Mouse (Mus musculus): ENCODE results near the gene Wdr90. TPM values are rescaled to one million over a fixed set of nuclear protein-coding genes. Genes with fewer than 3 reads are reported as not detected.
A peak's percentile ranks its signal among the peaks of the same experiment; 100 is the strongest.
"Not testable (repeated sequence)": the region's sequence is repeated elsewhere in the genome, so short reads cannot be mapped to it uniquely, and the experiment has no call there.

Gene Wdr90
- polyA plus RNA-seq, 1 experiment from 2014 or later: 53.4 TPM

DNA sequence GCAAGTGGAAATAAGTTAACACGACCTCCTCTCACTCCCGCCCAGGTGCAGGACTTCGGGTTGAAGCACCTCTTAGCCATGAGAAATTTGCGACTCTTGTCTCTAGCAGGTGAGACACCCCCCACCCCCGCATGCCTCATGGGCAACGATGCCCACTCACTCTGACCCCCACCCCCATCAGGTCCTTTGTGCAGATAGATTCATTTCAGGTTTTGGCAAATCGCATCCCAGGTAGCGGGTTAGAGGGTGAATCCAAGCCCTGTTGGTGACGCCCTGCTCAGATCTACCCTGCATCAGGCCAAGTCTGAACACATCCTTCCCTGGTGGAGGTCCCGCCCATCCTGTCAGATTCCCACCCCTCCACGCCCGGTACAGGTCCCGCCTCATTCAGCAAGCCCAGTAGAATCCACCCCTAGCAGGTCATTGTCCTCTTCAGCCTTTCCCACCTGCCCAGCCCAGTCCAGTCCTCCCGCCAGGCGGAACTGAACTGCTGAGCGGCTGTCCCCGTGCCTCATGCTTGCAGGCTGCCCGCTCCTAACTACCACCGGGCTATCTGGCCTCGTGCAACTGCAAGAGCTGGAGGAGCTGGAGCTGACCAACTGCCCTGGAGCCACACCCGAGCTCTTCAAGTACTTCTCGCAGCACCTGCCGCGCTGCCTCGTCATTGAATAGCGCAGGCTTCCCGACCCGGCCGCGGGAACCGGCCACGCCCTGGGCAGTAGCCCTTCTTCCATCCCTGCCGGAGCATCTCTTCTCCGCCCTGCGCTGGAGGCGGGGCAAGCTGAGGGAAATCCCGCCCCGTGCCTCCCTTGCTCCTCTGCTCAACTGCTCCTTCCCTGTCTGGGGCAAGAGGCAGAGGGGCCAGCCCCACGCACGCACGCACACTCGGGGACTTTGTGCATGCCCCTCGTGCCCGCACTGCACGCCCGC is 42.2 kb downstream of the Wdr90 start:
- no peak for DNase-seq (ENCODE audit: low spot score)
- H3K27me3 ChIP-seq (ENCODE audit: low read depth, poor library complexity, severe bottlenecking): peaks cover 58% of the 10 kb centered on the region
- peak overlapping the region; percentile 68 for H3K27ac ChIP-seq (replicated peaks)
- WGBS: 6% methylated on average over 46 of the region's 46 CpGs
- H3K4me1 ChIP-seq: peaks cover 26% of the 10 kb centered on the region
- H3K36me3 ChIP-seq: peaks cover 33% of the 10 kb centered on the region
- peak overlapping the region; percentile 45 for H3K4me3 ChIP-seq
- no peaks in the 10 kb centered on the region for H3K9me3 ChIP-seq (replicated peaks)

- Histone ChIP-seq H3K4me3 (no peak overlapping the region), H3K4me1 (peaks cover 26% of the 10 kb centered on the region), H3K36me3 (peaks cover 33% of the 10 kb centered on the region), H3K27me3 (ENCODE audit: low read depth, poor library complexity, severe bottlenecking) (peaks cover 69% of the 10 kb centered on the region), H3K27ac (replicated peaks) (no peak overlapping the region), H3K9me3 (replicated peaks) (no peaks in the 10 kb centered on the region)
- no peak for DNase-seq (ENCODE audit: low spot score)
- WGBS: 83% methylated on average over 11 of the region's 11 CpGs
Observed at GRCm38 (mm10) chr17:25817662-25818061, 43.6 kb downstream of the Wdr90 start.

GRCm38 (mm10) chr17:25813471-25813870 is 47.8 kb downstream of the Wdr90 start:
- Histone ChIP-seq H3K27ac (replicated peaks) (no peak overlapping the region), H3K4me3 (peak overlapping the region; percentile 24; the same call in 1 of the 2 replicates), H3K27me3 (ENCODE audit: low read depth, poor library complexity, severe bottlenecking) (peaks cover 78% of the 10 kb centered on the region), H3K9me3 (replicated peaks) (no peaks in the 10 kb centered on the region), H3K36me3 (peaks cover 22% of the 10 kb centered on the region), H3K4me1 (peaks cover 38% of the 10 kb centered on the region)
- WGBS: 3% methylated on average over 20 of the region's 20 CpGs
- peak; percentile 84 for DNase-seq (ENCODE audit: low spot score)

GRCm38 (mm10) chr17:25810890-25811289 is 50.4 kb downstream of the Wdr90 start:
- peak overlapping the region; percentile 84 for H3K4me3 ChIP-seq
- H3K27ac ChIP-seq (replicated peaks): no peak overlapping the region
- H3K36me3 ChIP-seq: no peaks in the 10 kb centered on the region
- peaks cover 67% of the 10 kb centered on the region for H3K27me3 ChIP-seq (ENCODE audit: low read depth, poor library complexity, severe bottlenecking)
- no peak for DNase-seq (ENCODE audit: low spot score)
- no peaks in the 10 kb centered on the region for H3K9me3 ChIP-seq (replicated peaks)
- WGBS: 67% methylated on average over 4 of the region's 4 CpGs
- peaks cover 45% of the 10 kb centered on the region for H3K4me1 ChIP-seq

GRCm38 (mm10) chr17:25809606-25810340 is 51.5 kb downstream of the Wdr90 start:
- H3K9me3 ChIP-seq (replicated peaks): no peaks in the 10 kb centered on the region
- no peaks in the 10 kb centered on the region for H3K36me3 ChIP-seq
- peaks cover 63% of the 10 kb centered on the region for H3K27me3 ChIP-seq (ENCODE audit: low read depth, poor library complexity, severe bottlenecking)
- H3K4me3 ChIP-seq: peak overlapping the region; percentile 84
- WGBS: 8% methylated on average over 25 of the region's 25 CpGs
- peaks cover 45% of the 10 kb centered on the region for H3K4me1 ChIP-seq
- no peak for DNase-seq (ENCODE audit: low spot score)
- peak overlapping the region; percentile 95 for H3K27ac ChIP-seq (replicated peaks)

GRCm38 (mm10) chr17:25808789-25809605 is 52.3 kb downstream of the Wdr90 start, which contains the start of gene Fbxl16:
Fbxl16 (plus strand) TSS chr17:25809085.
- H3K36me3 ChIP-seq: no peaks in the 10 kb centered on the region
- H3K9me3 ChIP-seq (replicated peaks): no peaks in the 10 kb centered on the region
- whole genome bisulfite sequencing: under 1% methylated on average over 98 of the region's 100 CpGs
- H3K4me1 ChIP-seq: peaks cover 49% of the 10 kb centered on the region
- peak within 1 kb of the TSS; percentile 84 for H3K4me3 ChIP-seq
- H3K27ac ChIP-seq (replicated peaks): peak within 1 kb of the TSS; percentile 95
- peaks cover 62% of the 10 kb centered on the region for H3K27me3 ChIP-seq (ENCODE audit: low read depth, poor library complexity, severe bottlenecking)
- peak; percentile 86 for DNase-seq (ENCODE audit: low spot score)

DNA sequence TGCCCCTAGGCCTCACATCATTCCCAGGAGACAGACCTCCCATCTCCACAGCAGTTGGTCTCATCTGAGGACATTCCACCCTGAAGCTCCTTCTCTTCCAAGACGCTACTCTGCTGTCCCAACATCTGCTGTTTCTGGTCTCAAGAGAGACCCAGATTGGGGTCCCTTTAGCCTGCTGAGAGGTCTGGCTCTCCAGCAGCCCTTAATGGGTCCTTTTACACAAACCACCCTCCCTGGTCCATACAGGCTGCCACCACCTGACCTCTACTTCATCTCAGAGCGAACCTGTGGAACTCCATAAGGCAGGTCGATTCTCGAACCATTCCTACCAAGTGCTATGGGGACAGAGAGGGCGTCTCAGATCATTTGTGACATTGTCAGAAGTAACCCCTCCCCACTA is 53.3 kb downstream of the Wdr90 start:
- H3K9me3 ChIP-seq (replicated peaks): no peaks in the 10 kb centered on the region
- peaks cover 52% of the 10 kb centered on the region for H3K4me1 ChIP-seq
- peaks cover 55% of the 10 kb centered on the region for H3K27me3 ChIP-seq (ENCODE audit: low read depth, poor library complexity, severe bottlenecking)
- peak overlapping the region; percentile 95 for H3K27ac ChIP-seq (replicated peaks)
- H3K4me3 ChIP-seq: peak overlapping the region; percentile 84
- WGBS: 51% methylated on average over 5 of the region's 5 CpGs
- no peaks in the 10 kb centered on the region for H3K36me3 ChIP-seq
- DNase-seq (ENCODE audit: low spot score): no peak

GRCm38 (mm10) chr17:25807452-25807851 is 53.8 kb downstream of the Wdr90 start:
- not testable (repeated sequence) for H3K9me3 ChIP-seq (replicated peaks)
- H3K27me3 ChIP-seq (ENCODE audit: low read depth, poor library complexity, severe bottlenecking): peaks cover 49% of the 10 kb centered on the region
- 40% methylated on average over 2 of the region's 2 CpGs for WGBS

DNA sequence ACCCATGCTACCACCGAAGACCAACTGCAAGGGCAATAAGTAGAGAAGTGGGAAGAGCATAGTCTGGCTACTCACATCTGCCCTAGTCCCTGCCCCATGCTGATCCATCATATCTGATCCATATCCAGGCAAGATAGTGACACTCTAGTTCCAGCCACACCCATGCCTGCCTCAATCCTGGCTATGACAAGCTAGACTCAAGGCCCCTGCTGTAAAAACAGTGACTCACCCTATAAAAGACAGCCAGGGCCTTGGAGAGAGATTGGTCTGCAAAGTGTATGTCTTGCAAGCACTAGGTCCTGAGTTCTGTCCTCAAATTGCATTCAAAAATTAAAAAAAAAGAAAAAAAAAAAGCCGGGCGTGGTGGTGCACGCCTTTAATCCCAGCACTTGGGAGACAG is 54.8 kb downstream of the Wdr90 start:
- no peak for DNase-seq (ENCODE audit: low spot score)
- Histone ChIP-seq H3K36me3 (no peaks in the 10 kb centered on the region), H3K27me3 (ENCODE audit: low read depth, poor library complexity, severe bottlenecking) (peaks cover 49% of the 10 kb centered on the region), H3K9me3 (replicated peaks) (no peaks in the 10 kb centered on the region), H3K4me1 (peaks cover 59% of the 10 kb centered on the region), H3K4me3 (no peak overlapping the region), H3K27ac (replicated peaks) (no peak overlapping the region)
- 88% methylated on average over 4 of the region's 4 CpGs for WGBS

More at GRCm38 (mm10) chr17:25807452-25807851, 53.8 kb downstream of the Wdr90 start:
- not testable (repeated sequence) for H3K27ac ChIP-seq (replicated peaks); H3K36me3 ChIP-seq; H3K4me3 ChIP-seq; DNase-seq (ENCODE audit: low spot score)
- H3K4me1 ChIP-seq: peaks cover 53% of the 10 kb centered on the region

DNA sequence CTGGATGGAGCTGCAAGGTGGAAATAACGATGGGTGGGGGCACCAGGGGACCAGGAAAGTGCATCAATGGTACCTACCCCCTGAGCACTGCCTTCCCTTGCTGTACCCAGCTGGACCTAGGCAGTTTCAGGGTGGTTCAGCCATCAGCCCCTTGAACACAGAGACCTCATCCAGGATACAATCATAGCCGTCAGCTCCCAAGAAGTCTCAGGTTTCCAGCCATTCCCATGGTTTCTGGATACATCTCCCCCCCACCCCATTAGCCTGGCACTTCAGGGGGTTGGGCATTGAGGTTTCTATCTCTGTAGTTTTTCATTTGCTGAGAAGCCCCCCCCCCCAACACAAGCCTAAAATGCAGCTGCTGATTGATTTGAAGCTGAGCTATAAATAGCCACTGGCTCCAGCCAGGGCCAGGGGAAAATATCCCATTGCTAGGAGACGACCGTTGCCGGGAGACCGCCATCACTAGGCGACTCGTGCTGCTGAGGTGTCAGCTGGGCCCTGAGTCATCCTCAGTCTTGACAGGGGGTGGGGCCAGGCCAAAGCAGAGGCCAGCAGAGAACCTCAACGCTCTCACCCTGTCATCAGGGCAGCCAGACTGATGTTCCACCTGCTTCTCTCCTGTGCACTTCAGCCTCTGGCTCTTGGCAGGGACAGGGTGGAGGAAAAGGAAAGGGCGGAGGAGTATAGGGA is 58.3 kb downstream of the Wdr90 start:
- peak; percentile 95 for DNase-seq (ENCODE audit: low spot score)
- no peaks in the 10 kb centered on the region for H3K36me3 ChIP-seq
- WGBS: 13% methylated on average over 10 of the region's 10 CpGs
- H3K4me1 ChIP-seq: peaks cover 32% of the 10 kb centered on the region
- H3K9me3 ChIP-seq (replicated peaks): no peaks in the 10 kb centered on the region
- H3K4me3 ChIP-seq: peak overlapping the region; percentile 38
- peaks cover 21% of the 10 kb centered on the region for H3K27me3 ChIP-seq (ENCODE audit: low read depth, poor library complexity, severe bottlenecking)
- H3K27ac ChIP-seq (replicated peaks): peak overlapping the region; percentile 89

GRCm38 (mm10) chr17:25801029-25801428 is 60.3 kb downstream of the Wdr90 start:
- Histone ChIP-seq H3K27me3 (ENCODE audit: low read depth, poor library complexity, severe bottlenecking) (peaks cover 13% of the 10 kb centered on the region; the same call in 1 of the 2 replicates), H3K27ac (replicated peaks) (no peak overlapping the region), H3K9me3 (replicated peaks) (no peaks in the 10 kb centered on the region), H3K36me3 (no peaks in the 10 kb centered on the region), H3K4me1 (peaks cover 44% of the 10 kb centered on the region), H3K4me3 (no peak overlapping the region)
- WGBS: 11% methylated on average over 6 of the region's 6 CpGs
- peak; percentile 75 for DNase-seq (ENCODE audit: low spot score)
